Mouse (Mus musculus) kidney, adult 9 months (tissue): ENCODE measurements at regions not wholly inside any gene's neighbourhood (a gene's known extent, or its start where the extent isn't known, plus 50 kb on each side); places are given as distances from the start of the nearest gene placed in this dataset.

ENCODE experiments used
- DNase-seq: peaks from one replicate; pipeline ENCODE4 v3.0.0; 2022

GRCm38 (mm10) chr10:16789641-16790243, 933.3 kb upstream of the Cited2 start:
- DNase-seq, result peak; percentile 40

DNA sequence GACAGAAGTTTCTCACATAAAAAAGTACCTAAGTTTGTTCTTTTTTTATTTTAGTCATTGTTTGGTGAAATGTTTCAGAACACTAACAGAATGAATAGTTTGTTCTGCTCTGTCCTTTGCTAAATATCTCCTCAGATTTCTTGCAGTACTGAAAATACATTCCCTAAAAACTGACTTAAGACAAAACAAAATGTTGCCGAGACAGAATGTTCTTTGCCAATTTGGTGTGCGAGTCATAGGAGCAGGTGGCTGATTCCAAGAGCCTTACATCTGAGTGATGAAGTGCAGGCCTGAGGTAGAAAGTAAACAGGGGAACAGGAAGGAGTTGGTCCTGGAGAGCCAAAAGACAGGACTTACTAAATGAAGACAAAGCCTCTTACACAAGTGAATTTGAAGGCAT, 919.0 kb upstream of the Cited2 start:
- DNase-seq, result no peak

GRCm38 (mm10) chr10:16810716-16811115, 912.3 kb upstream of the Cited2 start:
- DNase-seq, result no peak

DNA sequence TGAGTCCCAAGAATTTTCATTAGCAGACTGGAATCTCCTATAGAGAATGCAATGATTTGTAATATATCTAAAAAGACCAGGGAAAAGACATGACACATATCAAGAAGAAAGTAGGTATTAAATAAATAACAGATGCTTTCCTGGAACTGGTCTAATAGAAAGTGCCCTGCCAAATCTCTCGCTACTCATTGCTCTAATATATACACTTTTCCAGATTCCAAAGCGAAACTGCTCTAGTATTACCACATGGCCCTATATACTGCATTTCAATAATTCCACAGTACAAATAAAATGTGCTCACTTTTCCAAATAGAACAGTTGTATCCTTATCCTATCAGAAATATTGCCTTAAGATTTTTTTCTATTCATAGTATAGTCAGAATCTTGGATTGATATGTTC, 909.0 kb upstream of the Cited2 start:
- no peak for DNase-seq

GRCm38 (mm10) chr10:16861534-16861933, 861.5 kb upstream of the Cited2 start:
- no peak for DNase-seq

GRCm38 (mm10) chr10:16866914-16867313, 856.1 kb upstream of the Cited2 start:
- no peak for DNase-seq

DNA sequence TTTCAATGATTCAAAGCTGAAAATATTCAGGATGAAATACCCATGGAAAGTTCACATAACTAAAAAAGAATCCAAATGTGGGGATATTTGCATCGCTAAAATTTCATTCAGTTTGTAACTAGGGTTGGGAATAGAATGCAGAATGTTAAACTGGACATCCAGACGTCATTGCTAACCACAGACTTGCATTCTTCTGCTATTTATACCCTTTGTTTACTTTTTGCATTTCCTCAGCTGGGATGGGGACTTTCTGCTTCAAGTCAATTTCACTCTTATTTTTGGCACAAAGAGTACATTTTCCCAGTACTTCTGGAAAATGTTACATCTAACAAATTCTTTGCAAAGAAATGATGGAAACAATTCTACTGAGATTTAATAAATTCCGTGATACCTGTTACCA, 848.9 kb upstream of the Cited2 start:
- DNase-seq, result no peak

- no peak for DNase-seq
Observed at GRCm38 (mm10) chr10:16878197-16878596, 844.8 kb upstream of the Cited2 start.

- no peak for DNase-seq
Observed at GRCm38 (mm10) chr10:16893316-16893715, 829.7 kb upstream of the Cited2 start.

- DNase-seq, result no peak
Observed at GRCm38 (mm10) chr10:16895332-16895731, 827.7 kb upstream of the Cited2 start.

DNA sequence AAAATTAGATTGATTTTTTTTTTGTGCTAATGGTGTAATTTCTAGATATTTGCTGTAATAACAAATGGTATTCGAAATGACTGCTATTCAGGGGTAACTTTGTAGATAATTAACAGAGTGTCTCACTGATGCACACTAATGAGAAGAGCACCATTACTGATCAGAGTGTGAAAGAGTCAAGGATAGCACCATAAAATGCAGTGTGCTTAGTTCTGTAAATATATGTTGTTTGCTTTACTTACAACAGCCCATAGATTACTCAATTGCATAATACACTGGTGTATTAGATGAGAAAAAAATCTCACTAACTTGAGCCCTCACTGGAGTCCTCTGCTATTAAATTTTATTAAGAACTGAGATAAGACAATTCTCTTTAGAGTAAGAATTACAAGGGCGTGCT, 800.1 kb upstream of the Cited2 start:
- DNase-seq, result no peak

GRCm38 (mm10) chr10:16923851-16924250, 799.2 kb upstream of the Cited2 start:
- no peak for DNase-seq

- DNase-seq, result no peak
Observed at GRCm38 (mm10) chr10:16937705-16938104, 785.3 kb upstream of the Cited2 start.

DNA sequence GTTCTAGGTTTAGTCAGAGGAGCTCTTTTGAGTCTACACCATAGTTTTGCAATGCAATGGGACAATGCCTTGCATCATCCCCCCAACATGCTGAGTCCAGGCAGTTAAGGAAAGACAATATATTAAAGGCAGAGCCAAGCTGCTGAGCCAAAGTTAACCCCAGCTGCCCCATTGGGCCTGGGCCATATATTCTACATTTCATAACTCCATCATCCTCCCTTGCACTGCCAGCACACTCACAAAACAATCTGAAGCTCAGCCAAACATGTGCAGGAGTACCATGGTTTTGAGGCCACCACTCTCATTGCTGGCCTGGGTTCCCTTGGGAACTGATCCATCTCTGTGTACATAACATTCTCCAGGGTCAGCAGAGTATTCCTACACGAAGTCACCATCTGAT, 771.4 kb upstream of the Cited2 start:
- DNase-seq, result no peak

GRCm38 (mm10) chr10:16960971-16961370, 762.0 kb upstream of the Cited2 start:
- DNase-seq, result no peak

GRCm38 (mm10) chr10:16962463-16962862, 760.6 kb upstream of the Cited2 start:
- peak; percentile 20 for DNase-seq

GRCm38 (mm10) chr10:16978770-16979169, 744.2 kb upstream of the Cited2 start:
- DNase-seq, result no peak

DNA sequence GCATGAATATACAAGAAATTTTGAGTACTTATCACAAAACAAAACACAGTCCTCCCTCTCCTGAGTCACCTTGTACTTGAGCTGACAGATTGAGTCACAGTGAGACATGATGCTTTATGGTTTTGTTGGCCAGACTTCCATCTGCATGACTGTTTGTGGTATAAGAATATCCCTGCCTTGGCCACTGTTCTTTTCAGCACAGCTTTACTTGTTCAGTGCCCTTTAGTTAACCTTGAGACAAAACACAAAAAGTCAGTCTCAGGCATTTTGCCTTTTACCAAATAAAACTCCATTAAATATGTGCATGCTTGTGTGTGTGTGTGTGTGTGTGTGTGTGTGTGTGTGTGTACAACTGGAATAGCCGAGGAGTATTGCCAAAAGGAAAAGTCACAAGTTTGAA, 732.8 kb upstream of the Cited2 start:
- no peak for DNase-seq

DNA sequence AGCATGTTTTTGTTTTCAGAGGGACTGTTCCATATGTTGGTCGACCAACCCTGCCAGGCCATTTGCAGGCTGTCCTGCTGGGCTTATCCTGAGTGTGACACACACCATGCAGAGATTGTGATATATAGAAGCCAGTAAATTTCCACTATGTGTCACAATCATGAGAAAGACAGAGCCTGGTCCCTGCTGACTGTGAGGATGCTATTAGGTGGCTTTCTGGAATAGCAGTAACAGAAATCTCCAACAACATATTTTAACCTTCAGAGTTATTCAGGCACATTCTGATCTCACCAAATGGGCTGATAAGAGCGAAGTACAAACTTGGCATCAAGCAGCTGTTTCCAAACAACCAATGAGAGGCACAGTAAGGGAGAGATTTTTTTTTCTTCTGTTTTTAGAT, 729.2 kb upstream of the Cited2 start:
- DNase-seq, result peak; percentile 36

- DNase-seq, result peak; percentile 51
Observed at GRCm38 (mm10) chr10:16994526-16994925, 728.5 kb upstream of the Cited2 start.

GRCm38 (mm10) chr10:16995010-16995409, 728.0 kb upstream of the Cited2 start:
- peak; percentile 11 for DNase-seq

DNA sequence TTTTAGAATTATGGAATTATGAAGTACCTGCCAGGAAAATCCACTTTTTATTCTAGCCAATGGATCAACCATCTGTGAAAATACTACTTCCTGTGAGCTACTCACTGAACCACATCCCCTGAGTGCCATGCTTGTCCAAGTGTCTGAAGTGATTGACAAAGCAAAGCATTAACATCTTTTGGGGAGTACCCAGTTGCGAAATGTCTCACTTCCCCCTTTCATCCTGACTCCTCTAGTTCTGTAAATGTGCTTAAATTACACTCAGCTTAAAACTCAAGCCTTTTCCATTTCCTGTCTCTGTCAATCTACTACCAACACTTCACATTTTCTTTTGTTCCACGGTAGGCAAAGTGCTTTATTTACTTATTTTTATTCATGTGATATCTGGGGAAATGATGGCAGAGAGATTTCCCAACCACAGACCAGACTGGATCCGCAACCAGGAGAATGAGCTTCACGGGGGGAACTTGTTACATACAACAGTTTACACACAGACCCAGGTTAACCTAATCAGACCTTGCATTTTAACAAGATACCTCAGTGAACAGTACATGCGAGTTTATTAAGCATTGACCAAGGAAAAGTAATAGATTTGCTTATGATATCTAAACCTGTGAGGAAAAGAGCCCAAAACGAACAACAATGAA, 726.1 kb upstream of the Cited2 start:
- DNase-seq, result peak; percentile 14

- no peak for DNase-seq
Observed at GRCm38 (mm10) chr10:17001320-17001719, 721.7 kb upstream of the Cited2 start.

- DNase-seq, result peak; percentile 24
Observed at GRCm38 (mm10) chr10:17003123-17003849, 719.7 kb upstream of the Cited2 start.
